Mouse (Mus musculus): ENCODE results near the gene Kif13a.

- TF ChIP-seq CTCF (IDR thresholded peaks at IDR 0.05; ENCODE audit: control insufficient read depth, insufficient read depth, insufficient replicate concordance, low read depth, low read length) (no peak), POLR2A (IDR thresholded peaks at IDR 0.05; ENCODE audit: control insufficient read depth, low read depth, low read length) (no peak)
Observed at GRCm38 (mm10) chr13:46934116-46934515, 4.4 kb upstream of the Kif13a start.

All from testis, adult 2 months (tissue).